Mouse (Mus musculus) kidney, adult 2 months (tissue): ENCODE data around the gene Slfnl1.

Source experiments
- CTCF ChIP-seq: fragments of 200-500 bp; conservative IDR thresholded peaks from 2 replicates; pipeline ENCODE4 v1.5.1; 2011; ENCODE audit warnings: low read depth, mild to moderate bottlenecking, control low read depth, low read length, moderate library complexity, mixed read lengths; ENCODE audit not compliant: insufficient read depth, insufficient read length
- POLR2A ChIP-seq: fragments of 200-500 bp; IDR thresholded peaks from one replicate; pipeline ENCODE4 v1.6.1; 2011; ENCODE audit warnings: low read depth, low read length, control low read depth

DNA sequence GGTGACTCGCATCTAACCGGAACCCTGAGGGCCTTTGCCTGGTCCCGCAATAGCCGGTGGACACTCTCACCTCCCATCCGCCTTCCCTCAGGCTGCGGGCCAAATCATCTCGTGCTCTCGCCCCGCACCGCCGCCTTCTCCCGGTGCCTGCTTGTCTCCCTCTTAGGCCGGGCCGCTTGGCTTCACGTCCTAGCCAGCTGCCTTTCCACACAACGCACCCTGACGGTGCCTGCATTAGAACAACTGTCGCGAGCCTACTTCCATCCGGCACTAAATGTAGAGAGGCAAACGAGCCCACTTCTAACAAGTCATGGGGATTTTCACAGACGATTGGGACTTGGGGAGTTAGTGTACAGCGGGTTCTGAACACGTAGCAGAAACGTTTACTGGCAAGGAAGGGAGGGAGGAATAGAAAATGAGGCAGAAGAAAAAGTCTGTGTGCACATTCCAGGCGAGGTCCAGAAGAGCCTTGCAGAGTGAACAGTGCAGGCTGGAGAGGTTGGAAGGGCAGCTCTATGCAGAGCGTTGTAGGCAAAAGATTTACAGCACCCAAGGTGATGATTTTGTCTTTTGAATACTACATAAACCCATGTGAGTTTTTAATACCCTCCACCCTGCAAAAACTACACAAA, 38.5 kb downstream of the Slfnl1 start:
- no peak for TF ChIP-seq CTCF
- TF ChIP-seq POLR2A = no peak
